Mouse (Mus musculus): ENCODE measurements around the gene Nucb2. TPM values are rescaled to one million over a fixed set of nuclear protein-coding genes. Genes with fewer than 3 reads are reported as not detected.

Gene Nucb2
- polyA plus RNA-seq, 1 experiment, result 2.8 TPM

- Histone ChIP-seq H3K9me3 (0 out of 2 replicates have a peak, but pooled peaks cover 5% of the 10 kb centered on the region), H3K27me3 (replicated peaks) (peaks cover 9% of the 10 kb centered on the region)
These were observed 13.1 kb downstream of the Nucb2 start for GRCm38 (mm10) chr7:116517240-116517639.

GRCm38 (mm10) chr7:116518155-116518554 lies 14.0 kb downstream of the Nucb2 start:
- peaks cover 8% of the 10 kb centered on the region for H3K36me3 ChIP-seq (replicated peaks; ENCODE audit: low read length)
- H3K4me3 ChIP-seq (replicated peaks), result no peak overlapping the region
- 0 out of 2 replicates have a peak, but pooled peaks cover 5% of the 10 kb centered on the region for H3K9me3 ChIP-seq
- TF ChIP-seq GATA1 (IDR thresholded peaks at IDR 0.05; ENCODE audit: borderline replicate concordance, low read length) (no peak), FLI1 (IDR thresholded peaks at IDR 0.05; ENCODE audit: low read length) (no peak)
- no peaks in the 10 kb centered on the region for H3K4me1 ChIP-seq
- peaks cover 6% of the 10 kb centered on the region for H3K27me3 ChIP-seq (replicated peaks)

More at GRCm38 (mm10) chr7:116517240-116517639, 13.1 kb downstream of the Nucb2 start:
- peaks cover 5% of the 10 kb centered on the region for H3K36me3 ChIP-seq (replicated peaks; ENCODE audit: low read length)
- TF ChIP-seq FLI1 (IDR thresholded peaks at IDR 0.05; ENCODE audit: low read length), result no peak
- no peak for TF ChIP-seq GATA1 (IDR thresholded peaks at IDR 0.05; ENCODE audit: borderline replicate concordance, low read length)
- H3K4me1 ChIP-seq, result no peaks in the 10 kb centered on the region
- H3K4me3 ChIP-seq (replicated peaks), result no peak overlapping the region

- peaks cover 11% of the 10 kb centered on the region for H3K36me3 ChIP-seq (replicated peaks; ENCODE audit: low read length)
- no peaks in the 10 kb centered on the region for H3K4me1 ChIP-seq
- H3K4me3 ChIP-seq (replicated peaks), result no peak overlapping the region
- peaks cover 5% of the 10 kb centered on the region for H3K27me3 ChIP-seq (replicated peaks)
- no peak for TF ChIP-seq FLI1 (IDR thresholded peaks at IDR 0.05; ENCODE audit: low read length)
- TF ChIP-seq GATA1 (IDR thresholded peaks at IDR 0.05; ENCODE audit: borderline replicate concordance, low read length), result no peak
- H3K9me3 ChIP-seq, result peaks cover 8% of the 10 kb centered on the region; the same call in 1 of the 2 replicates
These were observed 15.6 kb downstream of the Nucb2 start for GRCm38 (mm10) chr7:116519805-116520204.

GRCm38 (mm10) chr7:116524577-116524976 lies 20.4 kb downstream of the Nucb2 start:
- H3K27me3 ChIP-seq (replicated peaks), result no peaks in the 10 kb centered on the region
- H3K9me3 ChIP-seq, result peaks cover 8% of the 10 kb centered on the region; the same call in 1 of the 2 replicates
- no peak for TF ChIP-seq GATA1 (IDR thresholded peaks at IDR 0.05; ENCODE audit: borderline replicate concordance, low read length)
- TF ChIP-seq FLI1 (IDR thresholded peaks at IDR 0.05; ENCODE audit: low read length), result no peak
- H3K36me3 ChIP-seq (replicated peaks; ENCODE audit: low read length), result peaks cover 40% of the 10 kb centered on the region
- H3K4me1 ChIP-seq, result no peaks in the 10 kb centered on the region
- no peak overlapping the region for H3K4me3 ChIP-seq (replicated peaks)

GRCm38 (mm10) chr7:116529793-116530192 lies 25.6 kb downstream of the Nucb2 start:
- TF ChIP-seq GATA1 (IDR thresholded peaks at IDR 0.05; ENCODE audit: borderline replicate concordance, low read length) (no peak), FLI1 (IDR thresholded peaks at IDR 0.05; ENCODE audit: low read length) (no peak)
- Histone ChIP-seq H3K4me1 (peaks cover 5% of the 10 kb centered on the region; the same call in 1 of the 2 replicates), H3K27me3 (replicated peaks) (no peaks in the 10 kb centered on the region), H3K4me3 (replicated peaks) (no peak overlapping the region), H3K9me3 (peaks cover 10% of the 10 kb centered on the region), H3K36me3 (replicated peaks; ENCODE audit: low read length) (peaks cover 44% of the 10 kb centered on the region)

GRCm38 (mm10) chr7:116530470-116530869 lies 26.3 kb downstream of the Nucb2 start:
- TF ChIP-seq GATA1 (IDR thresholded peaks at IDR 0.05; ENCODE audit: borderline replicate concordance, low read length), result no peak
- no peak for TF ChIP-seq FLI1 (IDR thresholded peaks at IDR 0.05; ENCODE audit: low read length)
- H3K9me3 ChIP-seq, result peaks cover 10% of the 10 kb centered on the region
- peaks cover 5% of the 10 kb centered on the region; the same call in 1 of the 2 replicates for H3K4me1 ChIP-seq
- peaks cover 44% of the 10 kb centered on the region for H3K36me3 ChIP-seq (replicated peaks; ENCODE audit: low read length)
- no peak overlapping the region for H3K4me3 ChIP-seq (replicated peaks)
- no peaks in the 10 kb centered on the region for H3K27me3 ChIP-seq (replicated peaks)

GRCm38 (mm10) chr7:116531311-116531710 lies 27.1 kb downstream of the Nucb2 start:
- TF ChIP-seq GATA1 (IDR thresholded peaks at IDR 0.05; ENCODE audit: borderline replicate concordance, low read length), result no peak
- no peak for TF ChIP-seq FLI1 (IDR thresholded peaks at IDR 0.05; ENCODE audit: low read length)
- H3K36me3 ChIP-seq (replicated peaks; ENCODE audit: low read length), result peaks cover 44% of the 10 kb centered on the region
- no peak overlapping the region for H3K4me3 ChIP-seq (replicated peaks)
- H3K27me3 ChIP-seq (replicated peaks), result no peaks in the 10 kb centered on the region
- peaks cover 5% of the 10 kb centered on the region; the same call in 1 of the 2 replicates for H3K4me1 ChIP-seq
- H3K9me3 ChIP-seq, result peaks cover 10% of the 10 kb centered on the region

GRCm38 (mm10) chr7:116556834-116557233 lies 52.7 kb downstream of the Nucb2 start:
- Histone ChIP-seq H3K4me3 (replicated peaks) (no peak overlapping the region), H3K36me3 (replicated peaks; ENCODE audit: low read length) (no peaks in the 10 kb centered on the region), H3K4me1 (peaks cover 10% of the 10 kb centered on the region; the same call in 1 of the 2 replicates), H3K27me3 (replicated peaks) (peaks cover 3% of the 10 kb centered on the region), H3K9me3 (peaks cover 4% of the 10 kb centered on the region; the same call in 1 of the 2 replicates)
- TF ChIP-seq GATA1 (IDR thresholded peaks at IDR 0.05; ENCODE audit: borderline replicate concordance, low read length) (no peak), FLI1 (IDR thresholded peaks at IDR 0.05; ENCODE audit: low read length) (no peak)

GRCm38 (mm10) chr7:116574551-116574950 lies 70.4 kb downstream of the Nucb2 start:
- no peaks in the 10 kb centered on the region for H3K4me1 ChIP-seq
- no peaks in the 10 kb centered on the region for H3K36me3 ChIP-seq (replicated peaks; ENCODE audit: low read length)
- H3K9me3 ChIP-seq, result peaks cover 7% of the 10 kb centered on the region
- TF ChIP-seq GATA1 (IDR thresholded peaks at IDR 0.05; ENCODE audit: borderline replicate concordance, low read length) (no peak), FLI1 (IDR thresholded peaks at IDR 0.05; ENCODE audit: low read length) (no peak)
- no peak overlapping the region for H3K4me3 ChIP-seq (replicated peaks)
- peaks cover 4% of the 10 kb centered on the region for H3K27me3 ChIP-seq (replicated peaks)

Other genes with a start within 250 kb of the Nucb2 start
- 0.87 and 1.3 TPM in 2 replicates for gene Plekha7, start 196.0 kb upstream of the Nucb2 start, polyA plus RNA-seq (2012; ENCODE audit: insufficient read depth, low replicate concordance)
- 2,557 and 3,321 TPM in 2 replicates for gene Rps13, start 170.2 kb upstream of the Nucb2 start, polyA plus RNA-seq (2012; ENCODE audit: insufficient read depth, low replicate concordance)
- gene Pik3c2a, start 60.9 kb upstream of the Nucb2 start, polyA plus RNA-seq (2012; ENCODE audit: insufficient read depth, low replicate concordance), result not detected in 2 replicates

Measured in megakaryocyte, embryonic 14.5 days (primary cell).